Mouse (Mus musculus): Measurements from ENCODE around the gene Snx18.
A peak's percentile ranks its signal among the peaks of the same experiment; 100 is the strongest.

Snx18 gene

GRCm38 (mm10) chr13:113615971-113616671 is 2.2 kb downstream of the Snx18 start:
- DNase-seq (ENCODE audit: low read depth, low spot score) = peak; percentile 54

GRCm38 (mm10) chr13:113615546-113615941 is 2.8 kb downstream of the Snx18 start:
- DNase-seq (ENCODE audit: low read depth, low spot score) = no peak

GRCm38 (mm10) chr13:113614635-113615545 is 3.5 kb downstream of the Snx18 start:
- peak; percentile 94 for DNase-seq (ENCODE audit: low read depth, low spot score)

- peak; percentile 14 for DNase-seq (ENCODE audit: low read depth, low spot score)
These were observed 4.5 kb downstream of the Snx18 start for GRCm38 (mm10) chr13:113613882-113614281.

- DNase-seq (ENCODE audit: low read depth, low spot score) = peak; percentile 14
These were observed 5.0 kb downstream of the Snx18 start for GRCm38 (mm10) chr13:113613341-113613740.

GRCm38 (mm10) chr13:113612141-113612950 is 6.0 kb downstream of the Snx18 start:
- no peak for DNase-seq (ENCODE audit: low read depth, low spot score)

- no peak for DNase-seq (ENCODE audit: low read depth, low spot score)
These were observed 7.4 kb downstream of the Snx18 start for GRCm38 (mm10) chr13:113610732-113611500.

- no peak for DNase-seq (ENCODE audit: low read depth, low spot score)
These were observed 8.9 kb downstream of the Snx18 start for GRCm38 (mm10) chr13:113609429-113609828.

GRCm38 (mm10) chr13:113607821-113608220 is 10.5 kb downstream of the Snx18 start:
- DNase-seq (ENCODE audit: low read depth, low spot score) = no peak

GRCm38 (mm10) chr13:113607371-113607770 is 11.0 kb downstream of the Snx18 start:
- DNase-seq (ENCODE audit: low read depth, low spot score) = no peak

- DNase-seq (ENCODE audit: low read depth, low spot score) = no peak
These were observed 11.5 kb downstream of the Snx18 start for GRCm38 (mm10) chr13:113606741-113607358.

GRCm38 (mm10) chr13:113606131-113606530 is 12.2 kb downstream of the Snx18 start:
- no peak for DNase-seq (ENCODE audit: low read depth, low spot score)

GRCm38 (mm10) chr13:113605693-113606092 is 12.7 kb downstream of the Snx18 start:
- DNase-seq (ENCODE audit: low read depth, low spot score) = no peak

- DNase-seq (ENCODE audit: low read depth, low spot score) = no peak
These were observed 14.0 kb downstream of the Snx18 start for GRCm38 (mm10) chr13:113604321-113604720.

- DNase-seq (ENCODE audit: low read depth, low spot score) = no peak
These were observed 15.5 kb downstream of the Snx18 start for GRCm38 (mm10) chr13:113602882-113603342.

GRCm38 (mm10) chr13:113601831-113602604 is 16.3 kb downstream of the Snx18 start:
- DNase-seq (ENCODE audit: low read depth, low spot score) = no peak

GRCm38 (mm10) chr13:113600531-113601463 is 17.6 kb downstream of the Snx18 start:
- no peak for DNase-seq (ENCODE audit: low read depth, low spot score)

GRCm38 (mm10) chr13:113599701-113600530 is 18.4 kb downstream of the Snx18 start:
- no peak for DNase-seq (ENCODE audit: low read depth, low spot score)

Measured in 3T3-L1 (cell line).